Mouse (Mus musculus) testis, adult 2 months (tissue): ENCODE measurements at regions not wholly inside any gene's neighbourhood (a gene's known extent, or its start where the extent isn't known, plus 50 kb on each side); places are given as distances from the start of the nearest gene placed in this dataset.

Source experiments
- CTCF ChIP-seq: fragments of 200-500 bp; IDR thresholded peaks from 2 replicates; pipeline ENCODE4 v1.5.1; 2012; ENCODE audit warnings: low read depth, mild to moderate bottlenecking, inconsistent platforms, low read length, moderate library complexity; ENCODE audit not compliant: control insufficient read depth, insufficient read depth, insufficient replicate concordance
- POLR2A ChIP-seq: fragments of 200-500 bp; IDR thresholded peaks from 2 replicates; pipeline ENCODE4 v1.6.1; 2012; ENCODE audit warnings: low read depth, mild to moderate bottlenecking, inconsistent platforms, low read length, moderate library complexity; ENCODE audit not compliant: control insufficient read depth

GRCm38 (mm10) chr12:54257776-54258433 lies 54.2 kb upstream of the Egln3 start:
- TF ChIP-seq CTCF (no peak), POLR2A (no peak)
